Mouse (Mus musculus) forebrain, embryonic 16.5 days (tissue): Measurements from ENCODE around the gene Mtm1. TPM values are rescaled to one million over a fixed set of nuclear protein-coding genes. Genes with fewer than 3 reads are reported as not detected.
A peak's percentile ranks its signal among the peaks of the same experiment; 100 is the strongest.

Experiments used
- ATAC-seq: fragments of 200-750 bp; cut with Nextera tagmentation; 2 replicates; pipeline ENCODE4 v1.8.0; 2017; ENCODE audit warnings: mild to moderate bottlenecking, moderate library complexity
- H3K27ac ChIP-seq: fragments of 300-500 bp; sonication (generic); 2 replicates; pipeline ENCODE4 v1.5.1; 2014; ENCODE audit warnings: low read length, control low read depth
- H3K27me3 ChIP-seq: fragments of 300-500 bp; sonication (generic); replicated peaks from 2 replicates; pipeline ENCODE4 v1.6.1; 2014; ENCODE audit warnings: low read length; ENCODE audit not compliant: control insufficient read depth, insufficient read depth
- H3K36me3 ChIP-seq: fragments of 300-500 bp; sonication (generic); 2 replicates; pipeline ENCODE4 v1.6.1; 2014; ENCODE audit not compliant: control insufficient read depth, insufficient read depth
- H3K4me1 ChIP-seq: fragments of 300-500 bp; sonication (generic); replicated peaks from 2 replicates; pipeline ENCODE4 v1.6.1; 2014; ENCODE audit warnings: low read length; ENCODE audit not compliant: control insufficient read depth, insufficient read depth
- H3K4me2 ChIP-seq: fragments of 300-500 bp; sonication (generic); 2 replicates; pipeline ENCODE4 v1.6.1; 2014; ENCODE audit warnings: mild to moderate bottlenecking, low read length, control low read depth
- H3K4me3 ChIP-seq: fragments of 300-500 bp; sonication (generic); replicated peaks from 2 replicates; pipeline ENCODE4 v1.5.1; 2014; ENCODE audit warnings: mild to moderate bottlenecking, low read length, control low read depth
- H3K9ac ChIP-seq: fragments of 300-500 bp; sonication (generic); replicated peaks from 2 replicates; pipeline ENCODE4 v1.6.1; 2014; ENCODE audit warnings: low read depth, low read length, control low read depth
- H3K9me3 ChIP-seq: fragments of 300-500 bp; sonication (generic); 2 replicates; pipeline ENCODE4 v1.6.1; 2016; ENCODE audit warnings: low read length; ENCODE audit not compliant: control insufficient read depth
- WGBS: fragments of 180-500 bp; shearing (Covaris S2); extraction: QIAGEN DNeasy Blood & Tissue Kit; methylation state at CpG from one replicate; pipeline ENCODE4 v1.1.7; 2014; 5-methylcytosine and 5-hydroxymethylcytosine counted together
- polyA plus RNA-seq: library from polyadenylated mRNA; unstranded; fragments of >200 nt; fragmentation: Nextera tagmentation; extraction: Ambion mirVana; gene quantifications from 2 replicates; pipeline ENCODE4 v1.2.1, GENCODE M21; 2015

The Mtm1 gene
- polyA plus RNA-seq, 1 experiment from 2014 or later: 4.4 TPM

DNA sequence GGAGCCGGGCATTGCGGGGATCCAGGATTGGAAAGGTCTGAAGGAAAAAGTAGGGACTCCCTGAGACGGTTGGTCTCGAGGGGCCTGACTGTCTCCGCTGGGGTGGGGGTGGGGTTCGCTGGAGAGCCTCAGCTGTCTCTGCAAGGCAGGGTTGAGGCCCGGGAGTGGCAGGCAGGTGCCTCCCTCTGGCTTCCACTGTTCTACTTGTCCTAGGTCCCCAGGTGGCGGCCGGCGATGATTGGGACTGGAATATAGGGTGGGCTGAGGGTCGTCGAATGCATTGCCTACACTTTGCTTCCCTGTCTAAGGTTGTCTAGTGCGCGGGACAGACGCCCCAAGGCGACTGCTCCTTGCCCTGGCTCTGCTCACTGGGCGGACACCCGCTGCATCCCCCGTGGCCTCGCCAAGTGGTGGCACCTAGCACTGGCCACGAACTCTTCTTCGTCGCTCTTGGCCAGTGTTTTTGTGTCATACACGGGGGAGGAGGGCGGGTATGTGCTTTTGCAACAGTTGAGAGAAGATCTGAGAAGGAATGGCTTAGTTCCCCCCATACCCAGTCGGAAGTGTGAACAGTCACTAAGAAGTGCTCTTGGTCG is 4.6 kb downstream of the Mtm1 start:
- WGBS: 16% methylated on average over 27 of the region's 27 CpGs

DNA sequence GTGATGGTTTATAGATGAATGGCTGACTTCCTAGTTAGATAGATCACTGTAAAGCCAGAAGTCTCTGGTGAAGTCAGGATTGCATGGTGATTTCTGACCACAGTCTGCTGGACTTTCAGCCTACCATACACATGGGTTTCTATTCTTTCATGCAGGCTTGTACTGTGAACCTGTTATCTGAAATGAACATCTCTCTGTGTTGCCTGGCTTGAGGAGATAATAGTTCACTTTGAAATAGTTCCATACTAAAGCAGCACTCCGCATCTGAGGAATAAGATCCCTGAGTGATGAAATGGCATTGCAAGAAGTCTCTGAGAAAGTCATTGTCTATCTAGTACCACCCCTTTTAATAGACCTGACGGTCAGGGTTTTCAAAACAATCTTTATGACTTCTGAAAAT is 6.3 kb downstream of the Mtm1 start:
- 91% methylated on average over 2 of the region's 2 CpGs for WGBS
- Histone ChIP-seq H3K4me2 (no peak overlapping the region), H3K9me3 (no peaks in the 10 kb centered on the region), H3K27me3 (no peaks in the 10 kb centered on the region), H3K27ac (no peak overlapping the region), H3K9ac (no peak overlapping the region), H3K36me3 (no peaks in the 10 kb centered on the region), H3K4me1 (no peaks in the 10 kb centered on the region), H3K4me3 (no peak overlapping the region)
- no peak for ATAC-seq

More for the DNA sequence above, 4.6 kb downstream of the Mtm1 start:
- ATAC-seq: peak; percentile 83
- H3K4me3 ChIP-seq: peak overlapping the region; percentile 53
- no peaks in the 10 kb centered on the region for H3K27me3 ChIP-seq
- no peak overlapping the region for H3K27ac ChIP-seq
- H3K4me1 ChIP-seq: no peaks in the 10 kb centered on the region
- peak overlapping the region; percentile 50 for H3K9ac ChIP-seq
- no peaks in the 10 kb centered on the region for H3K36me3 ChIP-seq
- peak overlapping the region; percentile 71 for H3K4me2 ChIP-seq
- H3K9me3 ChIP-seq: no peaks in the 10 kb centered on the region

DNA sequence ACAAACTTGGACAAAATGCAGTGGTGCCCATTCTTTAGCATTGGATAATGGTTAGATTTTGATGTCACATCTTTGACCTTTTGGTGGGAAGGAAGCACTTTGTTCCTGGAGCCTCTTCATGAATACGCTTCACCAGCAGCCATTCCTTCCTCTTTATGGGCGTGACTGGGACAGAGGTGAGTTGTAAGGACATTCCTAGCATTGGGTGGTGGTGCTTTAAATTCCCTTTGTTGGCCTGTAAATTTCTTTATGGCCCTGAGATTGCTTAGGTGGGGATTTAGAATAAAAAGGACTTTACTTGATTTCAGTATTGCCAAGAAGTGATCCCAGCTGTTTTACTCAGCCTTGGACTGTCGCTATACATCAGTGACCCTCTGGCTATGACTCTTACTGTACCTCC is 8.3 kb downstream of the Mtm1 start:
- Histone ChIP-seq H3K4me3 (no peak overlapping the region), H3K36me3 (no peaks in the 10 kb centered on the region), H3K27me3 (no peaks in the 10 kb centered on the region), H3K9me3 (no peaks in the 10 kb centered on the region), H3K9ac (no peak overlapping the region), H3K27ac (no peak overlapping the region), H3K4me2 (no peak overlapping the region), H3K4me1 (no peaks in the 10 kb centered on the region)
- ATAC-seq: no peak
- 70% methylated on average over 3 of the region's 3 CpGs for WGBS

DNA sequence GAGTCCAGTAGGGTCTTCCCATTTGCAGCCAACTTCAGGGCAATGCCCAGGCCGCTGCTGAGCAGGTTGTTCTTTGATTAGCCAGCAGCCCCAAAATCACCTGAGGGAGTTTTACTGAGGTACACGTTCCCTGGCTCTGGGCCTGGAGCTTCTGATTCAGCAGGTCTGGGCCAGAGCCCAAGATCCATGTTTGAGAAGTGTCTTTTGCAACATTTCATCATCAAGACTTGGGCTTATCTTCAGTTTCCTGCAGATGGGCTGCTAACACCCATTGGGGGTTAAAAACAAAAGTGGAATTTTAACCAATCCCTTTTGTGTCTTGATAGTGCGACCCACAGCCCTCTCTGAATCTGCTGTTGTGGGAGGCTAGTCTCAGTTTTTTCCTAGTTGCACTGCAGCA is 10.3 kb downstream of the Mtm1 start:
- Histone ChIP-seq H3K4me3 (no peak overlapping the region), H3K4me1 (no peaks in the 10 kb centered on the region), H3K4me2 (no peak overlapping the region), H3K36me3 (no peaks in the 10 kb centered on the region), H3K27me3 (no peaks in the 10 kb centered on the region), H3K27ac (no peak overlapping the region), H3K9ac (no peak overlapping the region), H3K9me3 (no peaks in the 10 kb centered on the region)
- WGBS: 57% methylated on average over 3 of the region's 3 CpGs
- no peak for ATAC-seq

DNA sequence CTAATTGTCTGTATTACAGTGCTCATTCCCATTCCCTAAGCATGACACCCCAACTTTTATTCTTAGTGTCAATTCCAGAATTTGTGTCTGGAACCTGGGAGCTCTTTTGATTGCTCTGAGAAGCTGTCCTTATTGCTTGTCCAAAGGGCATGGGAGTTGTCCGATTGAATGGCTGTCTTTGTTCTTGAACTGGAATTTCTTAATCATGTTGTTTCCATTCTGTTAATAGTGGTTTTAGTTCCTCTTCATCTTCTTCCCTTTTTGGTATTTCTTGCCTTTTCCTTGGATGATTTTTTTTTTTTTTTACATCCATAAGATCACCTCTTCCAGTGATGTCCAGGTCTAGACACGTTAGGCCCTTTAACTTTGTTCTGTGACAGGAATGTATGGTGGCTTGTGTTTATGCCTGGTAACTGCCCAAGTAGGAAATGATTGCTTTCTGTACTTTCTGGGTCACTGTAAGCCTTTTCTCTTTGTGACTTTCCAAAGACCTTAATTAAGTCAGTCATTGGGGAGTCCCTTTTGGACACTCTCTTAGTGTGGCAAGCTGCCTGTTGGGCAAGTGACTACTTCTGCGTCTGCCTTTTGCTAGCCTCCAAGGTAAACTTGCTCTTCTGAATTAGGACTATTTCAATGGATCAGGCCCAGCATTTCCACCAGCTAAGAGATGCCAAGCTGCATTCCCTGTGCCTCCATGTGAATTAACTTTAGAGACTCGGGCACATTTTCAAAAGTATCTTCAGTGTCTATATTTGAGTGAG is 12.3 kb downstream of the Mtm1 start:
- H3K4me2 ChIP-seq: no peak overlapping the region

DNA sequence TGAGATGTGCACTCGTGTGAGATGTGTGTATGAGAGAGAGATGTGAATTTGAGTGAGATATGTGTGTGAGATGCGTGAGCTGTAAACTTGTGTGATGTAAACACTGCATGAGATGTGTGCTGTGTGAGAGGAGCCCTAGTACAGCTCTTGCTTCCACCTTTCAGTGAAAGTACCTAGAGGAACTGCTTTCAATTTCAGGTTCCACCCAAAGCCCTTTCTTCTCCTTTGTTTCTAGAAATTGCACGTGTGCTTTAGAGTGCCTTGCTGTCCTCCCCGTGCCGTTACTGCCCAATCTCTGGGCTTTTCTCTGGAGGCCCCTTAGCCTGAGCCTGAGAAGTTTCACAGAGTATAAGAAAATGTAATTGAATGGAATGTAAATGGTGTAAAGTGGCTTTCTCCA is 16.3 kb downstream of the Mtm1 start:
- Histone ChIP-seq H3K4me1 (no peaks in the 10 kb centered on the region), H3K9me3 (no peaks in the 10 kb centered on the region), H3K27ac (no peak overlapping the region), H3K27me3 (no peaks in the 10 kb centered on the region), H3K9ac (no peak overlapping the region), H3K36me3 (no peaks in the 10 kb centered on the region), H3K4me3 (no peak overlapping the region), H3K4me2 (no peak overlapping the region)
- 79% methylated on average over 5 of the region's 5 CpGs for WGBS
- ATAC-seq: no peak

More for the DNA sequence above, 12.3 kb downstream of the Mtm1 start:
- Histone ChIP-seq H3K9me3 (no peaks in the 10 kb centered on the region), H3K4me1 (no peaks in the 10 kb centered on the region), H3K27me3 (no peaks in the 10 kb centered on the region), H3K36me3 (no peaks in the 10 kb centered on the region), H3K9ac (no peak overlapping the region), H3K4me3 (no peak overlapping the region), H3K27ac (no peak overlapping the region)
- 82% methylated on average over 4 of the region's 4 CpGs for WGBS
- no peak for ATAC-seq

DNA sequence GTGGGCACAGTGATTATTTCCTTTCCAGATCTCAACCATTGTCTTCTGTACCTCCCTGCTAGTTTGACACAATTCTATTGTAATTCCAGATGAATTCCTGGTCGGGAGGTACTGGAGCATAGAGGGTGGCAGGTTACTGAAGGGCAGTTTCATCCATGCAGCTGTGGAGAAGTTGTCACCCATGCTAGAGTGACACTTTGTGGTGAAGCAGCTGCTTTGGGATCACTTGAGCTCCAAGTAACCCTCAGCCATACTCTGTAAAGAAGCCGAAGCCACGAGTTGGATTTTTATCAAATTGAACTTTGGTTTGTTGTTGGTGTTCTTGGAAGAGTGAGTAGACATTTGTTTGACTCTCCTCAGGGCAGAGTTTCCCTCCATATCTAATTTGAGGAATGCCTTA is 17.6 kb downstream of the Mtm1 start:
- no peak overlapping the region for H3K9ac ChIP-seq
- ATAC-seq: no peak
- H3K4me2 ChIP-seq: no peak overlapping the region
- no peaks in the 10 kb centered on the region for H3K9me3 ChIP-seq
- no peaks in the 10 kb centered on the region for H3K27me3 ChIP-seq
- no peak overlapping the region for H3K4me3 ChIP-seq
- no peaks in the 10 kb centered on the region for H3K4me1 ChIP-seq
- WGBS: 72% methylated on average over 3 of the region's 3 CpGs
- H3K36me3 ChIP-seq: no peaks in the 10 kb centered on the region
- H3K27ac ChIP-seq: no peak overlapping the region

DNA sequence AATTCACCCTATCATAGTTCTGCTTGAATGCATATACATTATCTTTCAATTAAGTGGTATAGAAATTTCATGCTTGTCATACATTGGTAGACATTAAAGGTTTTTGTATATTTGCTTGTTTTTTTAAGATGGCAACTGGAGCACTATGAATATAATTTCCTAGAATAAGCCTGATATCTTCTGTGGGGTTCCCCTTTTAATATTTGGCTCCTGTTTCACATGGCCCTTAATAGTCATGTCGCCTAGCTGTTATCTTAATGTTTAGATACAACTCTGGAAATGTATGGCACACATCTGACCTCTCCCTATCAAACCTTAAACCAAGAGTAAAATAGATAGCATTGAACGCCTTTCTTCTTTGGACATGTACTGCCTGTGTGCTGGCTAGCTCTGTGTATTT is 20.3 kb downstream of the Mtm1 start:
- H3K4me1 ChIP-seq: no peaks in the 10 kb centered on the region
- H3K9me3 ChIP-seq: no peaks in the 10 kb centered on the region
- no peaks in the 10 kb centered on the region for H3K27me3 ChIP-seq
- no peak overlapping the region for H3K4me3 ChIP-seq
- H3K36me3 ChIP-seq: no peaks in the 10 kb centered on the region
- no peak overlapping the region for H3K9ac ChIP-seq
- H3K4me2 ChIP-seq: no peak overlapping the region
- 89% methylated on average over 2 of the region's 2 CpGs for WGBS
- no peak for ATAC-seq
- no peak overlapping the region for H3K27ac ChIP-seq

DNA sequence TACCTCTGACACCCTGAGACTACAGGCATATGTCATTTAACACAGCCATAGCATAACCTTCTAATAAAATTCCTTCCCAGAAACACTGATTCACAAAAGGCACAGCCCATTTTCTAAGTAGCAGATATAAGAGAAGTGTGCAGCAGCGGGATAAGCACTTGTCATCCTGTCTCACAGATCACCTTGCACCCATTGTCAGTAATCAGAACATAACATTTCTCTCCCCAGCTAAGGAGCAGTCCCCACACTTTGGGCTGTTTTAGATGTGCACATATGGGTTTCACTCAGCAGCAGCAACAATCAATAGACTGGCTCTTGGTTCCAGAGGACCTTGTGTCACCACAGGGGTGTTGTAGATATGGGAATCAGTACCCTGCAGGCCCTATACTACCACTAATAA is 45.9 kb downstream of the Mtm1 start:
- no peaks in the 10 kb centered on the region for H3K9me3 ChIP-seq
- H3K27me3 ChIP-seq: no peaks in the 10 kb centered on the region
- H3K4me2 ChIP-seq: no peak overlapping the region
- H3K4me3 ChIP-seq: no peak overlapping the region
- 89% methylated on average over 1 of the region's 1 CpGs for WGBS
- no peaks in the 10 kb centered on the region for H3K4me1 ChIP-seq
- no peak overlapping the region for H3K27ac ChIP-seq
- H3K36me3 ChIP-seq: no peaks in the 10 kb centered on the region
- ATAC-seq: no peak
- no peak overlapping the region for H3K9ac ChIP-seq
